Mouse (Mus musculus) spleen, adult 2 months (tissue): ENCODE measurements around the gene Cox6b2.

ENCODE experiments used
- CTCF ChIP-seq: fragments of 200-500 bp; IDR thresholded peaks from 2 replicates; pipeline ENCODE4 v1.5.1; 2011; ENCODE audit warnings: mild to moderate bottlenecking, inconsistent platforms; ENCODE audit not compliant: insufficient read depth, insufficient read length, insufficient replicate concordance; ENCODE audit errors: extremely low read depth
- POLR2A ChIP-seq: fragments of 200-500 bp; IDR thresholded peaks from 2 replicates; pipeline ENCODE4 v1.6.1; 2011; ENCODE audit warnings: low read depth, low read length, inconsistent platforms

- TF ChIP-seq CTCF (no peak), POLR2A (no peak)
These were observed 35.9 kb downstream of the Cox6b2 start for GRCm38 (mm10) chr7:4716955-4717354.
